Mouse (Mus musculus) E14TG2a.4 (cell line): ENCODE results near the gene Efnb3.

ENCODE experiments used
- H3K27me3 ChIP-seq: 2 replicates; pipeline ENCODE4 v1.6.1; 2014; ENCODE audit warnings: low read length, control low read depth; ENCODE audit not compliant: insufficient read depth
- H3K36me3 ChIP-seq: 2 replicates; pipeline ENCODE4 v1.6.1; 2014; ENCODE audit warnings: low read length, control low read depth; ENCODE audit not compliant: insufficient read depth
- H3K4me1 ChIP-seq: replicated peaks from 2 replicates; pipeline ENCODE4 v1.6.1; 2014; ENCODE audit warnings: low read depth, low read length, control low read depth
- H3K4me3 ChIP-seq: replicated peaks from 2 replicates; pipeline ENCODE4 v1.5.1; 2014; ENCODE audit warnings: mild to moderate bottlenecking, low read length
- H3K9me3 ChIP-seq: 2 replicates; pipeline ENCODE4 v1.6.1; 2014; ENCODE audit warnings: low read length, control low read depth
- CTCF ChIP-seq: conservative IDR thresholded peaks from 2 replicates; pipeline ENCODE4 v1.5.1; 2014; ENCODE audit warnings: low read length
- NANOG ChIP-seq: IDR thresholded peaks from 2 replicates; pipeline ENCODE4 v1.6.1; 2014; ENCODE audit warnings: borderline replicate concordance, low read length, mixed read lengths
- POU5F1 ChIP-seq: IDR thresholded peaks from 2 replicates; pipeline ENCODE4 v1.6.1; 2014; ENCODE audit warnings: low read length, borderline replicate concordance

The Efnb3 gene

GRCm38 (mm10) chr11:69590622-69591021 is 30.6 kb upstream of the Efnb3 start:
- Histone ChIP-seq H3K27me3 (no peaks in the 10 kb centered on the region), H3K9me3 (no peaks in the 10 kb centered on the region), H3K36me3 (peaks cover 88% of the 10 kb centered on the region), H3K4me3 (no peak overlapping the region), H3K4me1 (peaks cover 77% of the 10 kb centered on the region)
- TF ChIP-seq CTCF = no peak
- no peak for TF ChIP-seq NANOG
- no peak for TF ChIP-seq POU5F1

- peaks cover 98% of the 10 kb centered on the region for H3K36me3 ChIP-seq
- H3K4me3 ChIP-seq = 0 out of 2 replicates have a peak overlapping the region, but pooled peaks have one; percentile 1
- no peaks in the 10 kb centered on the region for H3K9me3 ChIP-seq
- H3K27me3 ChIP-seq = no peaks in the 10 kb centered on the region
- no peak for TF ChIP-seq POU5F1
- TF ChIP-seq NANOG = no peak
- no peak for TF ChIP-seq CTCF
- H3K4me1 ChIP-seq = peaks cover 90% of the 10 kb centered on the region
Observed at GRCm38 (mm10) chr11:69589207-69589834, 29.3 kb upstream of the Efnb3 start.

GRCm38 (mm10) chr11:69585718-69586325 is 25.8 kb upstream of the Efnb3 start:
- Histone ChIP-seq H3K4me3 (peak overlapping the region; percentile 21; the same call in 1 of the 2 replicates), H3K27me3 (no peaks in the 10 kb centered on the region), H3K4me1 (peaks cover 86% of the 10 kb centered on the region), H3K9me3 (no peaks in the 10 kb centered on the region), H3K36me3 (peaks cover 86% of the 10 kb centered on the region)
- TF ChIP-seq NANOG (no peak), CTCF (no peak; the same call in 1 of the 2 replicates), POU5F1 (no peak)

- peaks cover 77% of the 10 kb centered on the region for H3K36me3 ChIP-seq
- H3K4me1 ChIP-seq = peaks cover 77% of the 10 kb centered on the region
- H3K9me3 ChIP-seq = no peaks in the 10 kb centered on the region
- H3K4me3 ChIP-seq = peak overlapping the region; percentile 98
- H3K27me3 ChIP-seq = no peaks in the 10 kb centered on the region
- TF ChIP-seq NANOG (no peak), CTCF (no peak)
Observed at GRCm38 (mm10) chr11:69584937-69585336, 24.9 kb upstream of the Efnb3 start.

GRCm38 (mm10) chr11:69584008-69584407 is 24.0 kb upstream of the Efnb3 start:
- H3K4me1 ChIP-seq = peaks cover 74% of the 10 kb centered on the region
- H3K9me3 ChIP-seq = no peaks in the 10 kb centered on the region
- peak overlapping the region; percentile 98 for H3K4me3 ChIP-seq
- H3K27me3 ChIP-seq = no peaks in the 10 kb centered on the region
- no peak for TF ChIP-seq NANOG
- TF ChIP-seq CTCF = no peak
- no peak for TF ChIP-seq POU5F1
- H3K36me3 ChIP-seq = peaks cover 68% of the 10 kb centered on the region

GRCm38 (mm10) chr11:69582230-69582805 is 22.3 kb upstream of the Efnb3 start:
- peaks cover 60% of the 10 kb centered on the region for H3K36me3 ChIP-seq
- H3K4me1 ChIP-seq = peaks cover 71% of the 10 kb centered on the region
- H3K9me3 ChIP-seq = no peaks in the 10 kb centered on the region
- H3K4me3 ChIP-seq = peak overlapping the region; percentile 98
- H3K27me3 ChIP-seq = no peaks in the 10 kb centered on the region
- TF ChIP-seq CTCF = no peak
- TF ChIP-seq NANOG = no peak
- TF ChIP-seq POU5F1 = no peak

- Histone ChIP-seq H3K27me3 (no peaks in the 10 kb centered on the region), H3K9me3 (no peaks in the 10 kb centered on the region), H3K4me3 (peak overlapping the region; percentile 98), H3K4me1 (peaks cover 71% of the 10 kb centered on the region), H3K36me3 (peaks cover 60% of the 10 kb centered on the region)
- TF ChIP-seq POU5F1 (peak; percentile 92), NANOG (peak; percentile 89), CTCF (no peak)
Observed at GRCm38 (mm10) chr11:69581814-69582213, 21.8 kb upstream of the Efnb3 start.

- no peak for TF ChIP-seq NANOG
- no peak for TF ChIP-seq CTCF
- TF ChIP-seq POU5F1 = no peak
- H3K36me3 ChIP-seq = peaks cover 60% of the 10 kb centered on the region
- H3K27me3 ChIP-seq = no peaks in the 10 kb centered on the region
- no peaks in the 10 kb centered on the region for H3K9me3 ChIP-seq
- H3K4me3 ChIP-seq = peak overlapping the region; percentile 98
- H3K4me1 ChIP-seq = peaks cover 71% of the 10 kb centered on the region
Observed at GRCm38 (mm10) chr11:69581147-69581688, 21.2 kb upstream of the Efnb3 start.
